Comparison of ENCODE assay signal across 8 mouse cellular contexts in genomic region chr4:31963354-31964193, GRCm38 (mm10). TPM values are rescaled to one million over a fixed set of nuclear protein-coding genes. Genes with fewer than 3 reads are reported as not detected.
DNase-seq lines count a peak whose midpoint lies in the region; ATAC-seq lines count a peak whose summit lies in the region.

TSS of gene Map3k7 (plus strand) at chr4:31964097.

- intact Hi-C loops in gastrocnemius, postnatal 14 days (cut with DNase I; ENCODE audit: low total_unique reads) = no loop called here
- intact Hi-C loops in left cerebral cortex, postnatal 10 days (cut with DNase I) = no loop called here

- ATAC-seq in inflammation-experienced regulatory T-cells, adult 6 months = peak; percentile 80
- peak; percentile 97 for ATAC-seq in megakaryocyte-erythroid progenitor cell, adult 5-6 weeks (replicated peaks; ENCODE audit: low FRiP score, low TSS enrichment, poor library complexity, severe bottlenecking)

- DNase-seq in adrenal gland, adult (ENCODE audit: inconsistent age in 2 of 2, low spot score in 1 of 2) = peak; percentile 93 to 98
- DNase-seq in embryo, embryonic 10.5 days (ENCODE audit: low spot score) = peak; percentile 96
- peak; percentile 93 for DNase-seq in gastrocnemius, postnatal 14 days
- DNase-seq in left cerebral cortex, postnatal 10 days (ENCODE audit: extremely low spot score in 1 of 2, low spot score in 2 of 2) = peak; percentile 92 to 97
- peak; percentile 93 for DNase-seq in right cerebral cortex, postnatal 25 days
- DNase-seq in urinary bladder, postnatal 4 days (ENCODE audit: low spot score in 2 of 2) = peak; percentile 90 to 98

RNA-seq across cellular contexts. Expression of gene Map3k7, which starts in this region (rescaled TPM):
- 10 to 100 TPM; 35.3 to 36.8 TPM for total RNA-seq in gastrocnemius, postnatal 14 days (2021)
- polyA plus RNA-seq in inflammation-experienced regulatory T-cells, adult 6 months (2017; shearing (Covaris generic)) = 10 to 100 TPM in 1 of 3 experiments, 1 to 10 TPM in 2; 6.6 to 11.5 (median 7.8) TPM
- total RNA-seq in left cerebral cortex, postnatal 10 days (2021) = 10 to 100 TPM; 44.5 to 51.2 TPM
- total RNA-seq in megakaryocyte-erythroid progenitor cell, adult 5-6 weeks (2014; fragmentation: Nextera tagmentation) = 42.3 and 44.5 TPM in 2 replicates
- 25.8 and 30.7 TPM in 2 replicates for total RNA-seq in megakaryocyte-erythroid progenitor cell, adult 5-6 weeks (2017)

Comparison
In these comparisons a context has a peak if more than half of its experiments do, and no peak if none do; other contexts are left out.
1. Peak in every context shown above with its lines: DNase-seq and ATAC-seq.